Comparison of ENCODE assay signal across 20 mouse cellular contexts in genomic region chr14:45321067-45321466, GRCm38 (mm10). TPM values are rescaled to one million over a fixed set of nuclear protein-coding genes. Genes with fewer than 3 reads are reported as not detected.
DNase-seq lines count a peak whose midpoint lies in the region; ATAC-seq and TF ChIP-seq lines count a peak whose summit lies in the region.
"Had no signal": no experiment of that assay in that cellular context is flagged by ENCODE, and none has a peak within 500 bp of the region (broad histone marks: within the 10 kb centered on the region; RNA-seq: fewer than 3 reads in every experiment).

No protein-coding gene starts in this region.

- H3K27ac ChIP-seq in left cerebral cortex, adult 2 months = peak overlapping the region; percentile 7; the same call in 1 of the 2 replicates
- H3K27ac ChIP-seq in liver, embryonic 16.5 days (ENCODE audit: low read length) = peak overlapping the region; percentile 86
- no peak overlapping the region for H3K27ac ChIP-seq in midbrain, postnatal 0 days (ENCODE audit: low read depth, low read length)
- H3K27ac ChIP-seq: embryonic facial prominence, embryonic 13.5 days; forebrain, embryonic 15.5 days; heart, embryonic 13.5 days; hindbrain, embryonic 15.5 days; intestine, embryonic 15.5 days; midbrain, embryonic 12.5 days had no signal

- intact Hi-C loops in left cerebral cortex, adult 2 months (cut with DNase I) = no loop called here
- intact Hi-C loops in gastrocnemius, postnatal 36 days (cut with DNase I) = no loop called here

- ATAC-seq in liver, embryonic 16.5 days (ENCODE audit: low read depth) = no peak
- no peak for ATAC-seq in midbrain, postnatal 0 days (ENCODE audit: low FRiP score)
- ATAC-seq: forebrain, embryonic 15.5 days; intestine, embryonic 15.5 days had no signal

- no peak for DNase-seq in left cerebral cortex, adult 2 months (ENCODE audit: extremely low spot score in 1 of 2, low spot score in 2 of 2)
- no peak for DNase-seq in left cerebral cortex, adult 8-10 months (ENCODE audit: low spot score in 2 of 2)
- peak; percentile 53 for DNase-seq in NIH3T3 (ENCODE audit: low read depth)
- DNase-seq in B cell, adult 2 months = no peak
- DNase-seq in gastrocnemius, postnatal 36 days = no peak
- DNase-seq in midbrain, postnatal 0 days (ENCODE audit: low spot score) = no peak
- DNase-seq: adrenal gland, adult 2 months; cerebellum, postnatal 14 days; gastrocnemius, postnatal 25 days; heart, postnatal 36 days; right cerebral cortex, postnatal 14 days; thymus, adult 18-20 months; thymus, postnatal 4 days had no signal

- H3K27me3 ChIP-seq in liver, embryonic 16.5 days (ENCODE audit: control insufficient read depth, insufficient read depth, low read depth, low read length) = no peaks in the 10 kb centered on the region
- H3K27me3 ChIP-seq in midbrain, postnatal 0 days (ENCODE audit: insufficient read depth, low read length) = no peaks in the 10 kb centered on the region
- H3K27me3 ChIP-seq: embryonic facial prominence, embryonic 13.5 days; forebrain, embryonic 15.5 days; heart, embryonic 13.5 days; hindbrain, embryonic 15.5 days; intestine, embryonic 15.5 days had no signal

- 71% methylated on average over 3 of the region's 3 CpGs for WGBS in liver, embryonic 16.5 days (ENCODE audit: insufficient replicate concordance)
- WGBS in midbrain, postnatal 0 days = 85% methylated on average over 3 of the region's 3 CpGs

- peak overlapping the region; percentile 36 for H3K9ac ChIP-seq in liver, embryonic 16.5 days (ENCODE audit: low read depth, low read length)
- no peak overlapping the region for H3K9ac ChIP-seq in midbrain, postnatal 0 days (replicated peaks; ENCODE audit: low read length, poor library complexity, severe bottlenecking)
- H3K9ac ChIP-seq: embryonic facial prominence, embryonic 13.5 days; forebrain, embryonic 15.5 days; heart, embryonic 13.5 days; hindbrain, embryonic 15.5 days; intestine, embryonic 15.5 days; midbrain, embryonic 12.5 days had no signal

- no peak overlapping the region for H3K4me2 ChIP-seq in liver, embryonic 16.5 days (ENCODE audit: low read depth, low read length)
- H3K4me2 ChIP-seq in midbrain, postnatal 0 days (ENCODE audit: low read depth, low read length, poor library complexity, severe bottlenecking) = no peak overlapping the region
- H3K4me2 ChIP-seq: embryonic facial prominence, embryonic 13.5 days; forebrain, embryonic 15.5 days; hindbrain, embryonic 15.5 days; intestine, embryonic 15.5 days; midbrain, embryonic 12.5 days had no signal

- H3K4me3 ChIP-seq in left cerebral cortex, adult 2 months = no peak overlapping the region
- H3K4me3 ChIP-seq in liver, embryonic 16.5 days (ENCODE audit: low read depth, low read length) = no peak overlapping the region
- H3K4me3 ChIP-seq in midbrain, postnatal 0 days (ENCODE audit: low read depth, low read length) = no peak overlapping the region
- H3K4me3 ChIP-seq: embryonic facial prominence, embryonic 13.5 days; forebrain, embryonic 15.5 days; heart, embryonic 13.5 days; hindbrain, embryonic 15.5 days; intestine, embryonic 15.5 days; midbrain, embryonic 12.5 days had no signal

- H3K36me3 ChIP-seq in liver, embryonic 16.5 days (ENCODE audit: control insufficient read depth, insufficient read depth) = no peaks in the 10 kb centered on the region
- H3K36me3 ChIP-seq in midbrain, postnatal 0 days (ENCODE audit: insufficient read depth, low read length) = no peaks in the 10 kb centered on the region
- H3K36me3 ChIP-seq: embryonic facial prominence, embryonic 13.5 days; forebrain, embryonic 15.5 days; heart, embryonic 13.5 days; hindbrain, embryonic 15.5 days; intestine, embryonic 15.5 days; midbrain, embryonic 12.5 days had no signal

- no peak for TF ChIP-seq CTCF in left cerebral cortex, adult 2 months (IDR thresholded peaks at IDR 0.05)
- TF ChIP-seq CTCF in midbrain, postnatal 0 days (IDR thresholded peaks at IDR 0.05) = no peak

- H3K4me1 ChIP-seq in liver, embryonic 16.5 days (ENCODE audit: control insufficient read depth, low read depth, low read length) = peaks cover 44% of the 10 kb centered on the region
- 0 out of 2 replicates have a peak, but pooled peaks cover 7% of the 10 kb centered on the region for H3K4me1 ChIP-seq in midbrain, postnatal 0 days (ENCODE audit: insufficient read depth, low read length)

- H3K9me3 ChIP-seq in liver, embryonic 16.5 days (replicated peaks; ENCODE audit: control insufficient read depth, low read length) = no peaks in the 10 kb centered on the region
- no peaks in the 10 kb centered on the region for H3K9me3 ChIP-seq in midbrain, postnatal 0 days (ENCODE audit: low read length)
- H3K9me3 ChIP-seq: embryonic facial prominence, embryonic 13.5 days; forebrain, embryonic 15.5 days; heart, embryonic 13.5 days; hindbrain, embryonic 15.5 days; intestine, embryonic 15.5 days; midbrain, embryonic 12.5 days had no signal

RNA-seq across cellular contexts. Expression of gene Ero1l, which starts 2.5 kb away (rescaled TPM):
- 10 to 100 TPM; 43.8 to 49.4 TPM for total RNA-seq in left cerebral cortex, adult 2 months (2021)
- total RNA-seq in left cerebral cortex, adult 8-10 months (2022) = 10 to 100 TPM; 36.7 to 51.6 (median 40.7) TPM
- 37.8 and 44.5 TPM in 2 replicates for polyA plus RNA-seq in liver, embryonic 16.5 days (2015; fragmentation: Nextera tagmentation; extraction: Ambion mirVana)
- 1 to 10 TPM; 3.7 to 7.3 TPM for total RNA-seq in gastrocnemius, postnatal 36 days (2021)
- total RNA-seq in midbrain, postnatal 0 days (2014; rRNA removed) = 27.9 and 32.0 TPM in 2 replicates
- polyA plus RNA-seq in midbrain, postnatal 0 days (2015; fragmentation: Nextera tagmentation; extraction: Ambion mirVana) = 18.6 and 21.5 TPM in 2 replicates

RNA-seq across cellular contexts. Expression of gene Psmc6, which starts 8.5 kb away (rescaled TPM):
- 100 to 1,000 TPM in 1 of 2 experiments, 10 to 100 TPM in 1; 90.1 to 102 TPM for total RNA-seq in left cerebral cortex, adult 2 months (2021)
- total RNA-seq in left cerebral cortex, adult 8-10 months (2022) = 100 to 1,000 TPM in 2 of 4 experiments, 10 to 100 TPM in 2; 94.9 to 116 (median 98.8) TPM
- 70.8 and 80.2 TPM in 2 replicates for polyA plus RNA-seq in liver, embryonic 16.5 days (2015; fragmentation: Nextera tagmentation; extraction: Ambion mirVana)
- total RNA-seq in gastrocnemius, postnatal 36 days (2021) = 100 to 1,000 TPM in 1 of 2 experiments, 10 to 100 TPM in 1; 87.4 to 103 TPM
- total RNA-seq in midbrain, postnatal 0 days (2014; rRNA removed) = 105 and 128 TPM in 2 replicates
- 136 and 139 TPM in 2 replicates for polyA plus RNA-seq in midbrain, postnatal 0 days (2015; fragmentation: Nextera tagmentation; extraction: Ambion mirVana)

RNA-seq across cellular contexts. Expression of gene Styx, which starts 29.8 kb away (rescaled TPM):
- 10 to 100 TPM; 11.0 to 14.3 TPM for total RNA-seq in left cerebral cortex, adult 2 months (2021)
- 10 to 100 TPM; 13.7 to 20.5 (median 18.9) TPM for total RNA-seq in left cerebral cortex, adult 8-10 months (2022)
- polyA plus RNA-seq in liver, embryonic 16.5 days (2015; fragmentation: Nextera tagmentation; extraction: Ambion mirVana) = 11.4 and 14.1 TPM in 2 replicates
- total RNA-seq in gastrocnemius, postnatal 36 days (2021) = 10 to 100 TPM; 57.6 to 61.3 TPM
- 24.3 and 26.8 TPM in 2 replicates for total RNA-seq in midbrain, postnatal 0 days (2014; rRNA removed)
- 64.0 and 72.1 TPM in 2 replicates for polyA plus RNA-seq in midbrain, postnatal 0 days (2015; fragmentation: Nextera tagmentation; extraction: Ambion mirVana)
